Mouse (Mus musculus): ENCODE data around the gene Pitpnm2.
A peak's percentile ranks its signal among the peaks of the same experiment; 100 is the strongest.

Pitpnm2 gene

GRCm38 (mm10) chr5:124182097-124182496 lies 67.5 kb downstream of the Pitpnm2 start:
- no peak for DNase-seq (ENCODE audit: low read depth, low spot score)

- DNase-seq (ENCODE audit: low read depth, low spot score) = no peak
Observed at GRCm38 (mm10) chr5:124180500-124181167, 68.9 kb downstream of the Pitpnm2 start.

GRCm38 (mm10) chr5:124179411-124179810 lies 70.1 kb downstream of the Pitpnm2 start:
- DNase-seq (ENCODE audit: low read depth, low spot score) = no peak

- DNase-seq (ENCODE audit: low read depth, low spot score) = no peak
Observed at GRCm38 (mm10) chr5:124176726-124177132, 72.8 kb downstream of the Pitpnm2 start.

GRCm38 (mm10) chr5:124175138-124175537 lies 74.4 kb downstream of the Pitpnm2 start:
- DNase-seq (ENCODE audit: low read depth, low spot score) = no peak

GRCm38 (mm10) chr5:124173012-124173985 lies 76.3 kb downstream of the Pitpnm2 start:
- no peak for DNase-seq (ENCODE audit: low read depth, low spot score)

- DNase-seq (ENCODE audit: low read depth, low spot score) = no peak
Observed at GRCm38 (mm10) chr5:124172246-124172645, 77.3 kb downstream of the Pitpnm2 start.

GRCm38 (mm10) chr5:124171781-124172180 lies 77.8 kb downstream of the Pitpnm2 start:
- no peak for DNase-seq (ENCODE audit: low read depth, low spot score)

DNA sequence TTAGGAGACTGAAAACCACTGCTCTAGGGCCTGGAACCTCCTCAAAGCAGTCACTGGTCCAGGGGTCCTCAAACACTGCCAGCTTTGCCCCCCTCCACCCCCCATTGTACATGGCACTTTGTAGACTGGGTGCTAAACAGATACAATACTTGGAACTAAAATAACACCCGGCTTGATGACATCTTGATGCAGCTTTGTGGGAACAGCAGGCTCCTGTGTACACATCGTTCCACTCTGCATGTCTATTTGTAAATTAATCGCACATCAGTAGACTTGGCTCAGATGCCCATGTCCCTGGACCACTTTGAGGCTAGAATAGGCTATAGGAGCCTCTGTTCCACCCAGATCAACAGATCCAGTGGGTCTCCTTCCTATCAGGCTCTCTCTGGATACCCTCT lies 80.3 kb downstream of the Pitpnm2 start:
- DNase-seq (ENCODE audit: low read depth, low spot score) = no peak

GRCm38 (mm10) chr5:124168428-124169223 lies 80.9 kb downstream of the Pitpnm2 start:
- DNase-seq (ENCODE audit: low read depth, low spot score) = no peak

- no peak for DNase-seq (ENCODE audit: low read depth, low spot score)
Observed at GRCm38 (mm10) chr5:124167621-124168020, 81.9 kb downstream of the Pitpnm2 start.

DNA sequence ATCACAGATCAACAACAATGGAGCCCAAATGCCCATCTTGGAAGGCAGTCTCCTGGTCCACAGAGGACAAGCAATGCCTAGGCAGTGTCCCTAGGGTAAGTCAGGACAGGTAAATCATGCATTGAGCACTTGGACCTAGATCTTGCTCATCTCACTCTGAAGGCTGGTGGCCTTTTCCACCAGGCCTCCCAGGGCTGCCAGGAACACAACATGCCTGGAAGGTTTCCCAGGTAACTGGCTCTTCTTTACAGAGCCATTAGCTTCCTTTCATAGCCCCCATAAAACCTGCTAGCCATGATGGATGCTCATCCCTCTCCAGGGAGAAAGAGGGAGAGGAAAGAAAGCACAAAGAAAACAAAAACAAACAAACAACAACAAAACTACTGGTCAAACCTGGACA lies 82.8 kb downstream of the Pitpnm2 start:
- no peak for DNase-seq (ENCODE audit: low read depth, low spot score)

- DNase-seq (ENCODE audit: low read depth, low spot score) = no peak
Observed at GRCm38 (mm10) chr5:124165622-124166570, 83.7 kb downstream of the Pitpnm2 start.

DNA sequence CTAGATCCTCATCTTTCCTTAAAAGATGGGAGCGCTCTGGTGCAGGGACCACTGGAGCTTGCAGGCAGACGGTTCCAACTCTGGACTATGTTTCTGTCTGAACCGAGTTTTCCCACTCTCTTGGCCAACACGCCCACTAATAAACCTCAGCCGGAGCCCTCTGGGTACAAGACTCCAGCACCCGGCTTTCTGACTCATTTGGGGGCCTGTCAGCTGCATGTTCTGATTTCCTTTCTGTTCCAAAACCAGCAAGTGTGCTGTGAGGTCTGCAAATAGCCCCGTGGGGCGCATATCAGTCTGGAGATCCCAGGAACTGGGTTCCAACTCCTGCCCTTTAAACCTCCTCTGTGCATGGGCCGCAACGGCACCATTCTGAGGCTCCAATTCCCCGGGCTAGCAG lies 86.1 kb downstream of the Pitpnm2 start:
- no peak for DNase-seq (ENCODE audit: low read depth, low spot score)

DNA sequence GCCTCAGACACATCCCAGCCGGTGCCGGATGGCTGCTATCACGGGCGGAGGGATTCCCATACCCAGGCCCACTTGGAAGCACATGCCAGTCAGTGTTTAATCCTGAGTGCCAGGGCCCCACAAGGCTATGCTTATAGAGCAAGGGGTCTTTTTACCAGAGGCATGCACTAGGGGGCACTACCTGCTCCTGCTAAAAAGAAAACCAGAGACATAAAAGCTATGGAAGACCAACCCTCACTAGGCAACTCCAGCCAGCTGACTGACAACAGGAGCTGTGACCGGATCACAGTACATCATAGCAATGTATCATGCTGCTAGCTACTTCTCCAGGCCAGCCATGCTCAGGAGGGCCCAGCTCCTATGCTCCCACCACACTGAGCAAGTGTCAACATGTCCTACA lies 87.0 kb downstream of the Pitpnm2 start:
- peak; percentile 68 for DNase-seq (ENCODE audit: low read depth, low spot score)

GRCm38 (mm10) chr5:124161831-124162230 lies 87.7 kb downstream of the Pitpnm2 start:
- DNase-seq (ENCODE audit: low read depth, low spot score) = no peak

- peak; percentile 40 for DNase-seq (ENCODE audit: low read depth, low spot score)
Observed at GRCm38 (mm10) chr5:124159453-124159852, 90.1 kb downstream of the Pitpnm2 start.

GRCm38 (mm10) chr5:124158305-124158704 lies 91.3 kb downstream of the Pitpnm2 start:
- no peak for DNase-seq (ENCODE audit: low read depth, low spot score)

- no peak for DNase-seq (ENCODE audit: low read depth, low spot score)
Observed at GRCm38 (mm10) chr5:124155943-124156342, 93.6 kb downstream of the Pitpnm2 start.

- no peak for DNase-seq (ENCODE audit: low read depth, low spot score)
Observed at GRCm38 (mm10) chr5:124152734-124153133, 96.8 kb downstream of the Pitpnm2 start.

DNA sequence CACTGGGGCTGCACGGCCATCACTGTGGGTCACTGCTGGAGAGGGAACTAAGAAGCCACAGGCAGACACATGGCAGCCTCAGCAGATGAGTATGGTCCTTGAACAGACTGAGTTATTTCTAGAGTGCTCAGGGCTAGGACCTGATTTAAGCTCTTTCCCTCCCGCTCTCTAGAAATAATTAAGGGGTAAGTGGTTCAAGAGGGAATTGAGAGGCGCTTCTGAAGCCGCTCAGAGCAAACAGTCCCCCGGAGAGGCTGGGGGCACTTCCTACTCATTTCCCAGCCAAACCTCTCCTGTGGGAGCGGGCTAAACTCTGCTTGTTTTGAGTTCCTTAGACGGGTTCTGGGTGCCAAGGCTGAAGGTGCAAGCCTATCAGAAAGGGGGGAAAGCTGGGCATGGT lies 98.7 kb downstream of the Pitpnm2 start:
- DNase-seq (ENCODE audit: low read depth, low spot score) = no peak

All from retina, postnatal 7 days (tissue).